ENCODE assay signal across 7 mouse cellular contexts in the genomic region with DNA sequence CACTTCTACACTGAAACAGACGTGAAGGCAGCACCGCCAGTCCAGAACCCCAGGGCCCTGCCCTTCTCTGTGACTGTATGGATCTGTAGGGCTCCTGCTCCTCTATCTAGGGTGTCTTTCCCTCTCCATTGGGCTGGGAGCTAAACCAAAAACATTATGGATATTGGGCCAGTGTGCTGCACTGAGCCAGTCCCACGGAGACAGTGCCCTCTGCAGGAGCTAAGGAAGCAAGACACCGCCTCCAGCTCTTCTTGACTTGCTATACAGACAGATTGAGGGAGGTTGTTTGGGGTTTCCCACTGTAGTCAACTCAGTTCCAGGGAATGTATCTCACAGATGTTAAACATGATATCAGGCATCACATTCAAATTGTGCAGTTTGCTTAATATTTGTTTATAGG. TPM values are rescaled to one million over a fixed set of nuclear protein-coding genes. Genes with fewer than 3 reads are reported as not detected.
A peak's percentile ranks its signal among the peaks of the same experiment; 100 is the strongest.
DNase-seq lines count a peak whose midpoint lies in the region; ATAC-seq and TF ChIP-seq lines count a peak whose summit lies in the region.

No protein-coding gene starts in this region.

- H3K27me3 ChIP-seq in MEL (ENCODE audit: control insufficient read depth in 1 of 2, insufficient read depth in 2 of 2, low read length in 2 of 2) = peaks cover 0 to 3% of the 10 kb centered on the region in 2 experiments; a peak in 1 of 4 replicates
- no peaks in the 10 kb centered on the region for H3K27me3 ChIP-seq in kidney, postnatal 0 days (ENCODE audit: insufficient read depth, low read length)
- H3K27me3 ChIP-seq in hindbrain, embryonic 14.5 days (ENCODE audit: control insufficient read depth, insufficient read depth, low read length) = no peaks in the 10 kb centered on the region

- no peak overlapping the region for H3K4me2 ChIP-seq in kidney, postnatal 0 days (ENCODE audit: low read length)
- H3K4me2 ChIP-seq in hindbrain, embryonic 14.5 days (replicated peaks) = no peak overlapping the region

- WGBS in kidney, postnatal 0 days = 50% methylated on average over 4 of the region's 4 CpGs
- 44% methylated on average over 4 of the region's 4 CpGs for WGBS in hindbrain, embryonic 14.5 days

- no peaks in the 10 kb centered on the region for H3K9me3 ChIP-seq in MEL (replicated peaks; ENCODE audit: insufficient read depth, low read length)
- H3K9me3 ChIP-seq in kidney, postnatal 0 days (replicated peaks; ENCODE audit: low read length) = no peaks in the 10 kb centered on the region
- H3K9me3 ChIP-seq in hindbrain, embryonic 14.5 days (ENCODE audit: control insufficient read depth, low read length) = no peaks in the 10 kb centered on the region

- peak; percentile 32 for TF ChIP-seq RAD21 in MEL (IDR thresholded peaks at IDR 0.05; ENCODE audit: low read depth, low read length)

- no peak for TF ChIP-seq POLR2A in MEL (IDR thresholded peaks at IDR 0.05; ENCODE audit: control insufficient read depth in 1 of 2, insufficient read depth in 1 of 2, low read depth in 1 of 2, low read length in 2 of 2, poor library complexity in 1 of 2)

- no peaks in the 10 kb centered on the region for H3K4me1 ChIP-seq in MEL (ENCODE audit: control insufficient read depth in 1 of 2, insufficient read depth in 2 of 2, low read length in 2 of 2)
- H3K4me1 ChIP-seq in kidney, postnatal 0 days (replicated peaks; ENCODE audit: insufficient read depth, low read length) = no peaks in the 10 kb centered on the region
- no peaks in the 10 kb centered on the region for H3K4me1 ChIP-seq in hindbrain, embryonic 14.5 days (replicated peaks; ENCODE audit: control insufficient read depth, insufficient read depth, low read length)

- peak; percentile 20 for DNase-seq in kidney, adult 18-20 months
- no peak for DNase-seq in kidney, adult 11 months
- peak; percentile 55 for DNase-seq in 416B (ENCODE audit: low read depth)
- DNase-seq in MEL (ENCODE audit: low read depth, low spot score) = peak; percentile 45
- DNase-seq in kidney, postnatal 0 days (ENCODE audit: low spot score) = peak; percentile 61
- DNase-seq in testis, postnatal 10 days (ENCODE audit: low spot score) = peak; percentile 54
- no peak for DNase-seq in hindbrain, embryonic 14.5 days (ENCODE audit: low spot score)

- no peak overlapping the region for H3K4me3 ChIP-seq in MEL (ENCODE audit: control insufficient read depth in 1 of 2, insufficient read depth in 1 of 2, low read depth in 2 of 2, low read length in 2 of 2)
- no peak overlapping the region for H3K4me3 ChIP-seq in kidney, postnatal 0 days (replicated peaks; ENCODE audit: low read depth, low read length)
- H3K4me3 ChIP-seq in hindbrain, embryonic 14.5 days (replicated peaks; ENCODE audit: low read length) = no peak overlapping the region

- TF ChIP-seq EP300 in MEL (IDR thresholded peaks at IDR 0.05; ENCODE audit: low read depth in 1 of 2, low read length in 2 of 2) = no peak

- peak; percentile 57 to 68 (median 66) for TF ChIP-seq CTCF in MEL (IDR thresholded peaks at IDR 0.05 in 2 of 3, conservative IDR thresholded peaks at IDR 0.05 in 1 of 3; ENCODE audit: control insufficient read depth in 1 of 3, insufficient read depth in 1 of 3, low read depth in 2 of 3, low read length in 3 of 3, poor library complexity in 1 of 3, severe bottlenecking in 1 of 3)
- TF ChIP-seq CTCF in kidney, postnatal 0 days (IDR thresholded peaks at IDR 0.05; ENCODE audit: low read depth) = peak; percentile 78

- H3K9ac ChIP-seq in MEL (ENCODE audit: control insufficient read depth, low read depth, low read length, poor library complexity, severe bottlenecking) = no peak overlapping the region
- H3K9ac ChIP-seq in kidney, postnatal 0 days (ENCODE audit: low read depth, low read length) = no peak overlapping the region
- H3K9ac ChIP-seq in hindbrain, embryonic 14.5 days = no peak overlapping the region

- no peaks in the 10 kb centered on the region for H3K79me2 ChIP-seq in MEL (ENCODE audit: control insufficient read depth, insufficient read depth, low read length, poor library complexity)

- no peak for ATAC-seq in kidney, postnatal 0 days (replicated peaks; ENCODE audit: low FRiP score, low read depth)
- no peak; the same call in 1 of the 2 replicates for ATAC-seq in hindbrain, embryonic 14.5 days (ENCODE audit: low FRiP score)

- no peak overlapping the region for H3K27ac ChIP-seq in MEL (ENCODE audit: control insufficient read depth, low read depth, low read length)
- H3K27ac ChIP-seq in kidney, postnatal 0 days = no peak overlapping the region
- H3K27ac ChIP-seq in hindbrain, embryonic 14.5 days = no peak overlapping the region

- H3K36me3 ChIP-seq in MEL (ENCODE audit: control insufficient read depth in 1 of 2, insufficient read depth in 2 of 2, low read length in 2 of 2) = no peaks in the 10 kb centered on the region; a peak in 2 of 4 replicates
- H3K36me3 ChIP-seq in kidney, postnatal 0 days (ENCODE audit: insufficient read depth, low read length) = no peaks in the 10 kb centered on the region
- H3K36me3 ChIP-seq in hindbrain, embryonic 14.5 days (replicated peaks; ENCODE audit: control insufficient read depth, insufficient read depth) = no peaks in the 10 kb centered on the region

TF ChIP-seq in MEL, 35 proteins besides CTCF, POLR2A, EP300 and RAD21:
- TF ChIP-seq RCOR1 (IDR thresholded peaks at IDR 0.05; ENCODE audit: low read depth, low read length) (no peak), SMC3 (IDR thresholded peaks at IDR 0.05; ENCODE audit: low read depth, low read length) (peak; percentile 44), MAZ (IDR thresholded peaks at IDR 0.05; ENCODE audit: low read depth, low read length) (no peak), ZC3H11A (IDR thresholded peaks at IDR 0.05; ENCODE audit: low read depth, low read length) (no peak)

RNA-seq across cellular contexts. Expression of gene Paqr5, which starts 24.1 kb away (rescaled TPM):
- total RNA-seq in MEL (2012; rRNA removed) = not detected in 2 replicates
- polyA plus RNA-seq in MEL (2012; ENCODE audit: insufficient read depth in 1 of 2, insufficient read length in 2 of 2, low read depth in 1 of 2, low replicate concordance in 2 of 2, missing spikeins in 1 of 2) = under 1 TPM in 1 of 2 experiments, not detected in 1; 0.04 TPM
- polyA plus RNA-seq in kidney, postnatal 0 days (2015; fragmentation: Nextera tagmentation; extraction: Ambion mirVana) = 107 and 109 TPM in 2 replicates
- polyA plus RNA-seq in hindbrain, embryonic 14.5 days (2014; fragmentation: Nextera tagmentation; extraction: Ambion mirVana) = 0.33 and 0.36 TPM in 2 replicates

Comparison
In these comparisons a context has a peak if more than half of its experiments do, and no peak if none do; other contexts are left out.
1. DNase-seq: peak in kidney, adult 18-20 months (single experiment), 416B (single experiment), MEL (single experiment), kidney, postnatal 0 days (single experiment) and testis, postnatal 10 days (single experiment); none in kidney, adult 11 months (single experiment) and hindbrain, embryonic 14.5 days (single experiment).
2. RNA of gene Paqr5, which starts 24.1 kb away (polyA plus RNA-seq): 107 to 109 TPM in kidney, postnatal 0 days; 0.33 to 0.36 TPM in hindbrain, embryonic 14.5 days and 0.04 TPM in MEL; every median in the first group is over 10 times any median in the second.